Mouse (Mus musculus) forebrain, embryonic 13.5 days (tissue): ENCODE results near the gene Setd5. TPM values are rescaled to one million over a fixed set of nuclear protein-coding genes. Genes with fewer than 3 reads are reported as not detected.
A peak's percentile ranks its signal among the peaks of the same experiment; 100 is the strongest.

ENCODE experiments used
- ATAC-seq: fragments of 200-750 bp; cut with Nextera tagmentation; 2 replicates; pipeline ENCODE4 v1.8.0; 2017
- H3K27ac ChIP-seq: fragments of 300-500 bp; sonication (generic); 2 replicates; pipeline ENCODE4 v1.5.1; 2015; ENCODE audit warnings: inconsistent platforms, mild to moderate bottlenecking, moderate library complexity
- H3K27me3 ChIP-seq: fragments of 300-500 bp; sonication (generic); 2 replicates; pipeline ENCODE4 v1.6.1; 2015; ENCODE audit warnings: mild to moderate bottlenecking, inconsistent platforms
- H3K36me3 ChIP-seq: fragments of 300-500 bp; sonication (generic); 2 replicates; pipeline ENCODE4 v1.6.1; 2015; ENCODE audit warnings: mild to moderate bottlenecking, inconsistent platforms; ENCODE audit not compliant: poor library complexity, severe bottlenecking
- H3K4me1 ChIP-seq: fragments of 300-500 bp; sonication (generic); 2 replicates; pipeline ENCODE4 v1.6.1; 2015; ENCODE audit warnings: inconsistent platforms
- H3K4me2 ChIP-seq: fragments of 300-500 bp; sonication (generic); 2 replicates; pipeline ENCODE4 v1.6.1; 2015; ENCODE audit warnings: inconsistent platforms, mild to moderate bottlenecking, moderate library complexity
- H3K4me3 ChIP-seq: fragments of 300-500 bp; sonication (generic); 2 replicates; pipeline ENCODE4 v1.5.1; 2015; ENCODE audit warnings: mild to moderate bottlenecking, inconsistent platforms
- H3K9ac ChIP-seq: fragments of 300-500 bp; sonication (generic); 2 replicates; pipeline ENCODE4 v1.6.1; 2015; ENCODE audit warnings: mild to moderate bottlenecking, inconsistent platforms
- H3K9me3 ChIP-seq: fragments of 300-500 bp; sonication (generic); replicated peaks from 2 replicates; pipeline ENCODE4 v1.6.1; 2016; ENCODE audit warnings: inconsistent platforms
- whole genome bisulfite sequencing: fragments of 180-500 bp; shearing (Covaris S2); methylation state at CpG from one replicate; pipeline ENCODE4 v1.1.7; 2015; 5-methylcytosine and 5-hydroxymethylcytosine counted together
- polyA plus RNA-seq: library from polyadenylated mRNA; unstranded; fragments of >200 nt; fragmentation: Nextera tagmentation; extraction: Ambion mirVana; gene quantifications from 2 replicates; pipeline ENCODE4 v1.2.1, GENCODE M21; 2015

Gene Setd5
- polyA plus RNA-seq, 1 experiment from 2014 or later, result 56.9 TPM

- no peak overlapping the region for H3K9ac ChIP-seq
- ATAC-seq, result no peak
- H3K36me3 ChIP-seq, result no peaks in the 10 kb centered on the region
- no peak overlapping the region for H3K4me3 ChIP-seq
- H3K4me1 ChIP-seq, result peaks cover 20% of the 10 kb centered on the region
- H3K9me3 ChIP-seq, result no peaks in the 10 kb centered on the region
- H3K27ac ChIP-seq, result no peak overlapping the region
- WGBS, result 93% methylated on average over 5 of the region's 5 CpGs
- no peak overlapping the region for H3K4me2 ChIP-seq
- no peaks in the 10 kb centered on the region for H3K27me3 ChIP-seq
These were observed 20.5 kb downstream of the Setd5 start for GRCm38 (mm10) chr6:113097662-113098061.

GRCm38 (mm10) chr6:113099640-113100289, 22.6 kb downstream of the Setd5 start:
- peak overlapping the region; percentile 90 for H3K27ac ChIP-seq
- peaks cover 20% of the 10 kb centered on the region for H3K4me1 ChIP-seq
- no peaks in the 10 kb centered on the region for H3K9me3 ChIP-seq
- H3K4me3 ChIP-seq, result no peak overlapping the region
- no peak overlapping the region for H3K9ac ChIP-seq
- no peaks in the 10 kb centered on the region for H3K36me3 ChIP-seq
- H3K27me3 ChIP-seq, result no peaks in the 10 kb centered on the region
- WGBS, result 24% methylated on average over 5 of the region's 5 CpGs
- ATAC-seq, result peak; percentile 96
- peak overlapping the region; percentile 33 for H3K4me2 ChIP-seq

DNA sequence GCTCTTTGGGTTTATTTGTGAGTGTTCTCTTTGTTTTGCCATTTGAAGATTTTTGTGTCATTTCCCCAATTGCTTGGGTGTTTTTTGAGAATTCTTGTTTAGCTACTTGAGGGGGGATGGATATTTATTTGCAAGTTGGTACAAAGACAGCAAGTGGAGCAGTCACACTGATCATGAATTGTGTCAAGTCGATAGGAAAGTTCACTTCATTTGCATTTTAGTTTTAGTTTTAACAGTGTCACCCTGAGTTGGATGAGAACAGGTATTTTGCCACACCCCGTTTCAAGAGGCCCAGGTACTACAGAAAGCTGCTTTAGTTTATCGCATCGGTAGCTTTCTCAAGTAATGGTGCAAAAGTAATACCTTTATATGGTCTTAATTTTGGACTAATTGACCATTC, 25.4 kb downstream of the Setd5 start:
- Histone ChIP-seq H3K4me2 (no peak overlapping the region), H3K4me1 (peaks cover 20% of the 10 kb centered on the region), H3K4me3 (no peak overlapping the region), H3K9ac (no peak overlapping the region), H3K27ac (no peak overlapping the region), H3K9me3 (no peaks in the 10 kb centered on the region), H3K27me3 (no peaks in the 10 kb centered on the region), H3K36me3 (peaks cover 8% of the 10 kb centered on the region; the same call in 1 of the 2 replicates)
- 83% methylated on average over 4 of the region's 4 CpGs for WGBS
- no peak for ATAC-seq

GRCm38 (mm10) chr6:113103765-113104164, 26.6 kb downstream of the Setd5 start:
- no peaks in the 10 kb centered on the region for H3K9me3 ChIP-seq
- H3K27ac ChIP-seq, result no peak overlapping the region
- H3K4me3 ChIP-seq, result no peak overlapping the region
- peaks cover 13% of the 10 kb centered on the region; the same call in 1 of the 2 replicates for H3K36me3 ChIP-seq
- no peaks in the 10 kb centered on the region for H3K27me3 ChIP-seq
- no peak overlapping the region for H3K9ac ChIP-seq
- H3K4me2 ChIP-seq, result no peak overlapping the region
- peaks cover 15% of the 10 kb centered on the region for H3K4me1 ChIP-seq
- ATAC-seq, result no peak; the same call in 1 of the 2 replicates

DNA sequence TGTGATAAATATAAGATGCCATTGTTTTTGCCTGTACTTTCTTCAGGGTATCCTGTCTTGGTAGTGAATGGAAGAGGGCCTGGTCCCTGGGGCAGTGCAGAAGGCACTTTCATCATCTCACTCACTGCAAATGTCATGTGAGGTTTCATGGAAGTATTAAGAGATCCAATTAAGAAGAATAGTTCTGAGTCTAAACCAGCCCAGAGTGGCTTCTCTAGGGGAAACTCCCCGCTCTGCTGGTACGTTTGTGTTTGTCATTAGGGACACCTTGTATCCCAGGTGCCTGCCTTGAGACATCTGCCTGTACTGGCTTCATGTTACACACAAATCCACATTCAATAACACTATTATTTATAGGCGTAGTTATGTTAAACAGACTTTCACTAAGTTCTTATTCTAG, 32.2 kb downstream of the Setd5 start:
- H3K4me2 ChIP-seq, result no peak overlapping the region
- no peaks in the 10 kb centered on the region for H3K27me3 ChIP-seq
- no peak for ATAC-seq
- H3K36me3 ChIP-seq, result peaks cover 56% of the 10 kb centered on the region
- H3K9ac ChIP-seq, result no peak overlapping the region
- WGBS, result 88% methylated on average over 3 of the region's 3 CpGs
- H3K4me1 ChIP-seq, result no peaks in the 10 kb centered on the region
- no peak overlapping the region for H3K27ac ChIP-seq
- H3K9me3 ChIP-seq, result no peaks in the 10 kb centered on the region
- no peak overlapping the region for H3K4me3 ChIP-seq

DNA sequence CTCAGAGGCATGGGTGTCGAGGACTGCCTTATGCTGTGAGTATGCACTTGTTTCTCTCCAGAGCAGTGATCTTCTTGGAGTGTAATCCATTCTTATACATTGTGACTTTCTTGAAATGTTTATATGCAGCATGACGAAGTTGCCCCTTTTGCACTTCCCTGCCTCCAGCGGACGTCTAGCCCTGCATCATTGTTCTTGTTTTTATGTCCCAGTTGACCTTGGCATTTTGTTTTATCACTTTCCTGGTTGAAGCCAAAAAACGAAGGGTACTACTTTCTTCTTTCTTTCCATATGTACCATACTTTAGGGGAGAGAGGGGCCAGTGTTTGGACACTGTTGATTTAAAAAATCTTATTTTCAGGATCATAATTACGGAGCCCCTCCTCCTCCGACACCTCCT, 32.8 kb downstream of the Setd5 start:
- 91% methylated on average over 7 of the region's 7 CpGs for WGBS
- Histone ChIP-seq H3K4me1 (no peaks in the 10 kb centered on the region), H3K27me3 (no peaks in the 10 kb centered on the region), H3K27ac (no peak overlapping the region), H3K4me3 (no peak overlapping the region), H3K9me3 (no peaks in the 10 kb centered on the region), H3K9ac (no peak overlapping the region), H3K36me3 (peaks cover 62% of the 10 kb centered on the region), H3K4me2 (no peak overlapping the region)
- ATAC-seq, result no peak

GRCm38 (mm10) chr6:113120806-113121205, 43.6 kb downstream of the Setd5 start:
- Histone ChIP-seq H3K36me3 (peaks cover 79% of the 10 kb centered on the region), H3K9ac (no peak overlapping the region), H3K9me3 (no peaks in the 10 kb centered on the region), H3K27me3 (no peaks in the 10 kb centered on the region), H3K4me2 (no peak overlapping the region), H3K4me1 (no peaks in the 10 kb centered on the region), H3K4me3 (no peak overlapping the region), H3K27ac (no peak overlapping the region)
- no peak for ATAC-seq
- WGBS, result 96% methylated on average over 10 of the region's 10 CpGs

- no peak for ATAC-seq
- H3K27ac ChIP-seq, result no peak overlapping the region
- WGBS, result 79% methylated on average over 2 of the region's 2 CpGs
- no peaks in the 10 kb centered on the region for H3K9me3 ChIP-seq
- H3K36me3 ChIP-seq, result peaks cover 56% of the 10 kb centered on the region
- no peak overlapping the region for H3K4me3 ChIP-seq
- no peaks in the 10 kb centered on the region for H3K27me3 ChIP-seq
- no peaks in the 10 kb centered on the region for H3K4me1 ChIP-seq
- H3K4me2 ChIP-seq, result no peak overlapping the region
- H3K9ac ChIP-seq, result no peak overlapping the region
These were observed 56.2 kb downstream of the Setd5 start for GRCm38 (mm10) chr6:113133360-113133759.

DNA sequence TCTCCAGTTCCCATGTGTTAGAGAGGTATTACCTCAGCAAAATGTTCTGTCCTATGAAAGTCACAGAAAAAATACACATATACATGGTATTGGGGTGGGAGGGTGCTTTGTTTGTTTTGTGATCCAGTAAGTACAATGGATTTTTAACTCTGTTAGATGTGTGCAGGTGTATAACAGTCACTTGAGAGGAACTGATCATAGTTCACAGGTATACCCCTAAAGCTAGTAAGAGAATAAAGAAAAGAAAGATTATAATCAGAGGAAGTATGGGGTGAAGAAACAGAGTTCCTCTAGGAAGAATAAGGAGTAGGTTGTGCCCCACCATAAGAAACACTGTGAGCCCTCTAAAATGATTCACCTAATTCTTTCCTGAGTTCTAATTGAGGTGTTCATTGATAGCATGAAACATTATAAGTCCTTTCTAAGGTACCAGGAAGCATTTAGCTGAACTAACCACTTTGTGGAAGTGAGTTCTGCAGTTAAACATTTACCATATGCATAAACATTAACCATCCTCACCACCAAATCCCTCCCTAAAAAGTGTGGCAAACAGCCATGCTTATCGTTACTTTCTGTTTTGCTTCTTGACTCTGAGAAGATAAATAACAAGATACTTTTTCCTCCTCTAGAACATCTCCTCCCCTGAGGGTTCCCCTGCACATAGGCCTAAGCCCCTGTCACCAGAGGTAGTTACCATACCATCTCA, 64.4 kb downstream of the Setd5 start:
- no peak for ATAC-seq
- Histone ChIP-seq H3K4me2 (no peak overlapping the region), H3K9ac (no peak overlapping the region), H3K27ac (no peak overlapping the region), H3K4me1 (no peaks in the 10 kb centered on the region), H3K27me3 (no peaks in the 10 kb centered on the region), H3K9me3 (no peaks in the 10 kb centered on the region), H3K4me3 (no peak overlapping the region), H3K36me3 (peaks cover 75% of the 10 kb centered on the region)
- 92% methylated on average over 1 of the region's 1 CpGs for WGBS

GRCm38 (mm10) chr6:113144764-113145163, 67.6 kb downstream of the Setd5 start:
- Histone ChIP-seq H3K9ac (no peak overlapping the region), H3K27me3 (no peaks in the 10 kb centered on the region), H3K9me3 (no peaks in the 10 kb centered on the region), H3K36me3 (peaks cover 82% of the 10 kb centered on the region), H3K4me1 (no peaks in the 10 kb centered on the region), H3K27ac (no peak overlapping the region), H3K4me3 (no peak overlapping the region), H3K4me2 (no peak overlapping the region)
- no peak for ATAC-seq
- 96% methylated on average over 1 of the region's 1 CpGs for WGBS

DNA sequence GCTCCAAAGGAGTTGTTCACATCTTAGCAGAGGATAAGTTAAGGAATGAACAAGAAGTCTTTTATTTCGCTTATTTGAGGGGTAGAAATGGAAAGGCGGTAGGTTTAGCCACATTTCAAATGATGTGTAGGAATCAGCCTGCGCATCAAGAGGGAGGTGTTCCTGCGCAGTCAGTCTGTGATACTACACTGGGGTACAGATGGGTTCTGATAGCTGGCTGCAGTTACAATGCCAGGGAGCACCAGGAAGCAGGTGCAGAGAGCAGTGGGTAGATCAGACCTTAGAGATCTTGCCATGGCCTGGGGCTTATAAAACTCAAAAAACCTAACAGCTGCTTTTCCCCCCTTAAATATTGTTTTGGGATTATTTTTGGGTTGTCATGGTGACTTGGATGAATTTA, 68.1 kb downstream of the Setd5 start:
- Histone ChIP-seq H3K27ac (no peak overlapping the region), H3K9ac (no peak overlapping the region), H3K27me3 (no peaks in the 10 kb centered on the region), H3K4me2 (no peak overlapping the region), H3K9me3 (no peaks in the 10 kb centered on the region), H3K4me1 (no peaks in the 10 kb centered on the region), H3K36me3 (peaks cover 85% of the 10 kb centered on the region), H3K4me3 (no peak overlapping the region)
- whole genome bisulfite sequencing, result 93% methylated on average over 4 of the region's 4 CpGs
- ATAC-seq, result no peak

GRCm38 (mm10) chr6:113154071-113154470, 76.9 kb downstream of the Setd5 start:
- ATAC-seq, result no peak
- Histone ChIP-seq H3K9ac (no peak overlapping the region), H3K36me3 (peaks cover 79% of the 10 kb centered on the region), H3K4me2 (no peak overlapping the region), H3K27ac (no peak overlapping the region), H3K4me1 (no peaks in the 10 kb centered on the region), H3K4me3 (no peak overlapping the region), H3K9me3 (no peaks in the 10 kb centered on the region), H3K27me3 (no peaks in the 10 kb centered on the region)
- 98% methylated on average over 8 of the region's 8 CpGs for WGBS

GRCm38 (mm10) chr6:113154886-113155285, 77.7 kb downstream of the Setd5 start:
- 88% methylated on average over 6 of the region's 6 CpGs for WGBS

More at GRCm38 (mm10) chr6:113154886-113155285, 77.7 kb downstream of the Setd5 start:
- H3K4me3 ChIP-seq, result no peak overlapping the region
- H3K27ac ChIP-seq, result no peak overlapping the region
- H3K4me1 ChIP-seq, result no peaks in the 10 kb centered on the region
- H3K36me3 ChIP-seq, result peaks cover 71% of the 10 kb centered on the region
- no peaks in the 10 kb centered on the region for H3K9me3 ChIP-seq
- H3K27me3 ChIP-seq, result no peaks in the 10 kb centered on the region
- no peak overlapping the region for H3K4me2 ChIP-seq
- H3K9ac ChIP-seq, result no peak overlapping the region
- no peak for ATAC-seq
